Mouse (Mus musculus) liver, adult (tissue): ENCODE data around the gene Cnga1.

Experiments used
- GATA4 ChIP-seq: IDR thresholded peaks from 2 replicates; pipeline ENCODE4 v1.6.1; 2014; ENCODE audit warnings: mild to moderate bottlenecking, low read length; ENCODE audit not compliant: insufficient replicate concordance

Gene Cnga1

DNA sequence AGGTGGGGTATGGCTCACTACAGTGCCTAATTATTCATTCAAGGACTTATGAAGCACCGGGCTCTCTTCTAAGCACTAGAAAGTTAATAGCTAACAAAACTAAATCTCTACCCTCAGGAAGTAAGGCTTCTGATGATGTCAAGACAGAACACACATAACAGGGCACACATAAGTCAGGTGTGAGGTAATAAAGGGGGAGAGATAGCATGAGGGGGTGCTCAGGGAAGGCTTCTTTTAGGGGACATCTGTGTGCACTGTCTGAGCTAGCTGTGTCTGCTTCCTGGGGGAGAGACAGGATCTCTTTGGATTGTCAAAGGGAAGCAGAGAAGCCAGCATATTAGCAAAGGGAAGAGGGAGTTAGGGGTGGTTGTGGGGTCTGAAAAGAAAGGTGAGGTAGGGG, at the start of gene Cnga1:
Gene Cnga1, minus strand, starts transcription at position 101 of the 400 bp plus-strand sequence.
- TF ChIP-seq GATA4 = no peak

DNA sequence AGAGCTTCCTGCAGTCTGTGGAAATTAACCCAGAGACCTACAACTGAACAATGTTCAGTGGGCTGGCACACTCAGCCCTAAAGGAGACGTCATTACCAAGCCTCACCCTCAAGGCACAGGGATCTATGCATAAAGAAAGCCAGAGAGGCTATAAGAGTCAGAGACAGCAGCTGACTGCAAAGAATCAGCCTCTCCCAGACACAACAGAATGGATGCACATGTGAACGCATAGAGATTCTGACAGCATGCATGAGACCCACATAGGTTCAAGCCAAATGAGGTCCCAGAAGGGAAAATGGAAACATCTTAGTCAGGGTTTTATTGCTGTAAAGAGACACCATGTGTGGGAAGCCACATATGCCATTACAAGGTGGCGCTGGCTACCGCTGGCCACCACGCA, 46.4 kb upstream of the Cnga1 start:
- no peak for TF ChIP-seq GATA4

DNA sequence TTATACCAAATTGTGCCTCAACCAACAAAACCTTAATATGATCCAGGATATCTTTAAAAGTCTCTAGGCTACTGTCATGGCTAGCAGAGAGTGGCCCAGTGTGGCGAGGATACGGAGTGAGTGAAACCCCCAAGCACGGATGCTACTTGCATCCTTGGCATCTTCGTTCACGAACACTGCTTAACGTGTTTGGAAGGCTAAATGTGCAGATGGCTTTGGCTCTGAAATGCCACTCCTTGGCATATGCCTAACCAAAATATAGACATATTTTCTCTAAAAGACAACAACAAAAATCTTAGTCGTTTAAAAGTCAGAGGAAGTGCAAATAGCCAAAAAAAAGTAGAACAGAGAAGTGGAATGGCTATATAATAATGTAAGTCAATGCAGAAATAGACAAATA, 45.5 kb upstream of the Cnga1 start:
- TF ChIP-seq GATA4 = no peak

DNA sequence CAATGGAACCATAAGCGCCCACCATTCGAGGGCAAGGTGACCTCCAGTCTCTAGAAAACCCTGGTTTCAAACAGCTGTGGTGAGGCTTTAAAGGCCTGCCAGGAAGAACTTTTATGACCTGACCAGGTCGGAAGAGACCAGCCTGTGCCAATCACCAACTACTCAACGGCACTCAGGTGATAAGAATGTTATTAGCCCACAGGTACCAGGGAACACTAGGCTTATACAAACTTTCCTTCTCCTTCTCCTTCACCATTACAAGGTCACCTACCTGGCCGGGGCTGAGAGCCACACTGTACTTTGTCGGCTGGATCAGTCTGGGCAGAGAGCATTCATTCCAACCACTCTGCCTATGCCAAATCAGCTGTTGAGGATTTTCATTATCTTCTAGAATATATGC, 37.4 kb upstream of the Cnga1 start:
- no peak for TF ChIP-seq GATA4

DNA sequence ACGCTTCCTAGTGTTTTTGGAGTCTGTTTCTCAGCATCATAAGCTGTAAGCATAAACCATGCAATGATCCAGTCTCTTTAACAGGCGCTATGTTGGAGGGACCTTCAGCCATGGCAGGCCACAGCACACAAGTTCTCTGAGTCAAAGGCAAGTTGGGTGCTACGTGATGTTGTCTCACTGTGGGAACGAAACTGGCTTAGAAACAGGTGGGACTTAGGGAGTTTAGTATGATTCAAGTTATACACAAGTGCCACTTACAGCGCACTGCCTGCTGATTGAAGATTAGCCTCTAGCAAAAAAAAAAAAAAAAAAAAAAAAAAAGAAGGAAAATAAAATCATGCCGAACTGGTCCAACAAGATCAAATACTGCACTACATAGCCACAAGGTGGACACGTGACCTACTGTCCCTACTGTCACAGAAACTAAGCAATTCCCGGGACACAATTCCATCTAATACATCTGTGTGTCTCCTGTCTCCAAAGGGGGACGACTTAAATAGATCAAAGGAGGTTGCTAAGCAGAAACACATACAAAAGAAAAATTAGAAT, 31.0 kb upstream of the Cnga1 start:
- no peak for TF ChIP-seq GATA4

DNA sequence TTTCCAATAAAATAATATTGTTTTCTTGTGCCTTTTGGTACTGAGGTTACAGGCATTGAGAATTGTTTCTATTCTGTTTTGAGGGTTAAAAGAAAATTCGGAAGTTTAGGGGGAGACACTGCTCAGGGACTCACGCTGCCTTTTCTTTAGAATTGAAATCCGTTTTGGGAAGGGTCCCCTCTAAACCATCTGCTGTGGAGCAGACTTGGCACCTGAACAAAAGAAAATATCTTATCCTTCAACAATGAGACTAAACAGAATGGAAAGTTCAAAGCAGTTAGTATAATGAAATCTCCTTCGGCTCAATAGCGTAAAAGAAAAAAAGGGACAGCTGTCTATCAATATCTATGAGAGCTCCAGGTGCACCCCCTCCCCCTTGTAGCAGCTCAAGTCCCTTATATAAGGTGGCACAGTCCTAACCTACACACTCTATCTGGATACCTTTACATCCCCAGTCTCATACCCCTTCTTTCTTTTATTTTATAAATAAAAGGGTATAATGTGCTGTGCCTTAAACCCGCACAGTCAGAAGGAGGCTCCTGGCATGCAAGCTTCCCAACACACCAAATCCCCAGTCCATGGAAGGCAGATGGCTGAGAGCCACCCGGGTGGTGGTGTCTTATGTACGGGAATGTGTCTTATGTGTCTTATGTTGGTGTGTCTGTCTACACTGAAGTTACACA, 27.1 kb upstream of the Cnga1 start:
- TF ChIP-seq GATA4 = no peak

DNA sequence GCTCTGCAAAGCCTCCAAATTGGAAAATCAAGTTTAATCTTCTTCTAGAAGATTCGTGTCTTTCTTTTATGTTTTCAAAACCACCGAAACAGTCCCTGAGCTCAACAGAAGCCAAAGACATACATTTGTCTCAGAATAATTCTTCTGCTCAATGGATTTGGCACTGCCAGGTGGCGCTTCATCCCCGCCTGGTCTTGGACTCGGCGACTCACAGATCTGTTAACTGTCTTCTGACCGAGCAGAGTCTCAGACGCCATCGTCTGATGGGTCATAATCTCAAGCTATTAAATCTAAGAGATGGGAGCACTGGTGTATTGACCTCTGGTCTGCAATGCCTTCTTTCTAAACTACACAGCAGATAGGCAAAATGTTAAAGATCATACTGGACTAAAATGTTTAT, 24.3 kb upstream of the Cnga1 start:
- TF ChIP-seq GATA4 = no peak

DNA sequence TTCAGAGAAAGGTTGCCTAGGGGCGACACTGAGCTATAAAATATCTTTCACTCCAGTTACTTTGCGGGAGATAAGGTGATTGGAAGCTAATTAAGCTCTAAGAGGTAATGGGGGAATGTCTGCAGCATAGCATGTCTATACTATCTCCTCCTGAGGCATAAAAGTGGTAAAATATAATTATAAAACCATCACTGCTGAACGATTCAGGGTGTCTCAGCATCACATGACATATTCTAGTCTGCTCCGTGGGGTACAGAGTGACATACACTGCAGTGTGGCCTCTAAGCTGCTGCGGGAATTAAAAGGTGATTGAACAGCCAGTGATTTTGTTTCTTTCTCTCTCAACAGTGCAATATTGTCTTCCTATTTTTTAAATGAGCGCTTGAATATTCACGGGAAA, 22.4 kb upstream of the Cnga1 start:
- no peak for TF ChIP-seq GATA4

DNA sequence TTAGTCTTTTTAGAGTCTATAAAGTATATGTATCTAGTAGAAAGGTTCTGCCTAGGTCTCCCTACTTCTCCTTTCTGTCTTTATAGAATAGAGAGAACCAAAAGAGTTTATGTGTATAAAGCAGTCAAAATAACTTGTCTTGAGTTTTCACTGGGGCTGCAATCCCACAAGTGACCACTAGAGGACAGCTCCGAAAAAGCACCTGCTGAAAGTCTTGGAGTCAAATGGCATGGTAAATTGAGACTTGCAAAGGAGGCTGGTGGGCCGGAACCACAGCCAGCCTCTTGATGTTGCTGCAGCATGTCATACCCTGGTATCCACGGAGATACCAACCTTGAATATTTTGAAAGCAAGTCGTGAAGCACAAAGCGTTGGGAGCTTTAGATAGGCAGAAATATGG, 21.2 kb upstream of the Cnga1 start:
- no peak for TF ChIP-seq GATA4

DNA sequence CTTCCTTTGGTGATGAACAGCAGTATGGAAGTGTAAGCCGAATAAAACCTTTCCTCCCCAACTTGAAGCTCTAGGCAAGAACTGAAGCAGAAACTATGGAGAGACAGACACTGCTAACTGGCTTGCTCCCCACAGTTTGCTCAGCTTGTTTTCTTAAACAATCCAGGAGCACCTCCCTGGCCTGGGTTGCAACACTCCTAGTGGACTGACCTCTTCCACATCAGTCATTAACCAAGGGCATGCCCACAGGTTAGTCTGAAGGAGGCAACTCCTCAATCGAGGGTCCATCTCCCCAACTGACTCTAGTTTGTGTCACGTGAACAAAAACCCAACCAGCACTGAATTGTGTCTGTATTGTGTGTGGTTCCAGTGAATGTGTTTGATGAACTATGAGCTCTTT, 20.8 kb upstream of the Cnga1 start:
- TF ChIP-seq GATA4 = no peak

DNA sequence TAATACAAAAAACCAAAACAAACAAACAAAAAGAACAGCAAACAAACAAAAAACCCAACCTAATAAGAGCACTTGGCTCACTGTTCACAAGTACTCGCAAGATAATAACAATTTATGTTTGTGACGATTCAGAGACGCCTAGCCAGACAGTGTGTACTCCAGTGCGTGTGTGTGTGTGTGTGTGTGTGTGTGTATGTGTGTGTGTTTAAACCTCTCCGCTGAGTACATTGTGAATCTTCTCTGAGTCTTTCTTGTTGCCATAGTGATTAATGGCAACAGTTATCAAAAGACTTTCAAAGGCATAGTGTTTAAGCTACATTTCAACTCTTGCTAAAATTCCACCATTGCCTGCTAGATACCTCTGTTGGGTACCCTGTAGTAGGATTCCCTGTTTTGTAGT, 20.1 kb upstream of the Cnga1 start:
- TF ChIP-seq GATA4 = no peak

DNA sequence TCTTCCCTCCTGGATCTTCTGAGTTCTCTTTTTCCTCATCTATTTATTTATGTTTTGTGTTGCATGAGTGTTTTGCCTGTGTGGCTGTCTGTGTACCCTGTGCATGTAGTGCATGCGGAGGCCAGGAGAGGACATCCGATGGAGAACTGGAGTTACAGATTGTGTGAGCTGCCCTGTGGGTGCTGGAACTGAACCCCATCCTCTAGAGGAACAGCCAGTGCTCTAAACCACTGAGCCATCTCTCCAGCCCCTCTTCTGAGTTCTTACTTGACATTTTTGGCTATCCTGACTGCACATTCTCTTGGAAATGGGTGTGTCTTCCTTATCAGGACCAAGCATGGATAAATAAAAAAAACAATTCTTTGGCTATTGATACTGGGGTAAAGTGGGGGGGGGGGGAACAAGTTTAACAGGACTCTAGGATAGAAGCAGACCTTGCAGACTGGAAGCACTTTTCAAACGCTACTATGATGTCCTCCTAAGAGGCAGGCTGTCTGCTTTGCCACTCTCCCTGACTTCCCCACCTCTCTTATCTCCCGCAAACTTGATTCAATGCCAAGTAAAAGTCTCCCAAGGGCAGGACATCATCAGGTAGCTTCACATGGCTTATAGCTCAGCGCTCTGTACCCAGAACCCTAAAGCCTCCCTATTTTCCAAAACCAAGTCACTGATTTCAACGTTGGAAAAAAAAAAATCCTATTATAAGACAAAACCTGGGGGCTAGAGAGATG, 17.1 kb upstream of the Cnga1 start:
- TF ChIP-seq GATA4 = no peak

DNA sequence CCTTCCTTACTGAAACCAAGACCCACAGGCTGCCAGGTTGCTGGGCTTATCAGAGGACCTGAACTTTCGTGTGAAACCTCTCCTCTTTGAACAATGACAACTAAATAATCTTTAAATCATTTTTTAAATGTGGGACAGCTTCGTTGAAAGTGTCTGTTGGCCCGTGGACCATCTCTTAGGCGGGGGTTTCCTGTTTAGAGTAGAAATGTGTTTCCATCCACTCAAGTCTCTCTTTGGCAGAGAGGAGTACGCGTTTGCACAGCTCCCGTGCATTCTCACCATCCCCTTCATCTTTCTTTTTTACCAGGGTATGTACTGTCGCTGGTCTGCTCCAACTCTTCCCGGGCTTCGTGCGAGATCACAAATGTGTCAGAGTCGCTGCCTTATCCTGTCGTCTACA, 14.3 kb upstream of the Cnga1 start:
- TF ChIP-seq GATA4 = no peak

DNA sequence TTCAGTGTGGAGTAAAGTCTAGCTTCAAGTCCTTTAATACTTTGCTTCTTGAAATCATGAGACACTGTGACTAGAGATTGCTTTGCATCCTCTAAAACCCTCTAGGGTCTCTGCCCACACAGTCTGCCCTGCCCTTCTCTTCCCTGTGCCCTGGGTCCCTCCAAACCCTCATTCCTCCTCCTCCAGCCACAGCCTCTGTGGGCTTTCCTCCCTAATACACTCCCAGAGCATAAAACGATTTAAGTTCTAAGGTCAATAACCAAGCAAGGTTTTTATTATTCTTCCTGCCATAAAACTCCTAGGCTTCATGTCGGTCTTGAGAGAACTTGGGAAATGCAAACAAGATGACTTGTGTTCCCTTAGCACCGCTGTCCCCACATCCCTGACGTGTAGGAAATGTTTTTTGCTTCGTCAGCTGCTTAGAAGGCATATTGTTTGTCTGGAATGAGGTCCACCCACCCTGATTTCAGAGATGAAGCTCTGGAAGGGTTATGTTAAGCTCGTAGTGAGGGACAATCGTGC, 12.3 kb upstream of the Cnga1 start:
- TF ChIP-seq GATA4 = no peak

DNA sequence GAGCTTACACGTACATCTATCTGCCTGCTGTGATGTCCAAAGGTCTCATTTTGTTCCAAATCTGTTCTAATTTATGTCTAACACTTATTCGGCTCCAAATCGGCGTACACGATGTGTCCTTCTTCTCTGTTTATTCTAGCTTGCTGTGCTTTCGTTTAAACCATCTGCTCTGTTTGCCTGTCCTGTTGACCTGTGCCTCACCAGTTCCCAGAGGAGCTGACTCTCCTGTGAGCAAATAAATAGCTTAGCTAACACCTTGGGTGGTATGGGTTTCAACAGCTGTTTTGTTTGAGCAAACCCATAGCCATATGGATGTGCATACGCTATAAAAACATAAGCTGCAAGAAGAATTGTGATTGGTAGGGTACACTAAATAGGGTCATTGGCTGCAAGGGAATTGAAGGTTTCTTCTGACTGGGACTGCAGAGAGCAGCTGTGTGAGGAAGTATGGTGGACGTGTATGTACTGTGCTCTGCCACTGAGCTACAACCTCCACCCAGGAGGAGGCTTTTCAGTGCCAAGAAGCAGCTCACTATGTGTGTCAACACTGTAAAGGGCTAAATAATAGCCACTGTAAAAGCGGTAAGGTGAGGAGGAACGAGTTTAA, 9.1 kb upstream of the Cnga1 start:
- TF ChIP-seq GATA4 = no peak
